In the genomic region with DNA sequence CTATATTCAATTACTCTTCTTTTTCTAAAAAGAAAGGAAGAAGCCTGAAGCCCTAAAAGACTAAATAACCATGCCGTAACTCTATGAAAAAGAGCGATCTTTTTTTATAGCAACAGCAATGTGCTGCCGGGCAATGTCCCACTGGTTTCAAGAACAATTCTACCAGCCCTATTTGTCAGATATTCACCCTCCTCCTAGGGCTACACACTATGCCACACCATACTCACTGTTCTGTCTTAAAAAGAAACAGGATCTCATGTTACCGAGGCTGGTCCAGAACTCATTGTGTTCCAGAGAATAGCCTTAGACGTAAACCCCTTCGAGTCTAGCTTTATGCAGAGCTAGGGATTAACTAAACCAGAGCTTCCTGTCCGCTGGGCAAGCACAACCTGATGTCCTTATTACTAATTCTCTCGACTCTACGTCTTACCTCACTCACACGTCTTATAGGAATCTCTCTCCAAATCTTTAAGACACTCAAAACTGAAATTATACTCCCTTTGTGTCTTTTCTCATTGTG, we compare ENCODE assay signal across 8 mouse cellular contexts. TPM values are rescaled to one million over a fixed set of nuclear protein-coding genes. Genes with fewer than 3 reads are reported as not detected.
A peak's percentile ranks its signal among the peaks of the same experiment; 100 is the strongest.
DNase-seq lines count a peak whose midpoint lies in the region; ATAC-seq and TF ChIP-seq lines count a peak whose summit lies in the region.

No protein-coding gene starts in this region.

- no peaks in the 10 kb centered on the region for H3K27me3 ChIP-seq in heart, embryonic 11.5 days (ENCODE audit: control insufficient read depth, insufficient read depth, low read length)
- H3K27me3 ChIP-seq in G1E (ENCODE audit: insufficient read depth, low read length), result no peaks in the 10 kb centered on the region
- no peaks in the 10 kb centered on the region for H3K27me3 ChIP-seq in forebrain, embryonic 14.5 days (replicated peaks; ENCODE audit: control insufficient read depth, insufficient read depth, low read length)

- H3K9ac ChIP-seq in heart, embryonic 11.5 days (ENCODE audit: low read depth, low read length), result peak overlapping the region; percentile 82
- peak overlapping the region; percentile 78 for H3K9ac ChIP-seq in forebrain, embryonic 14.5 days (ENCODE audit: low read length)

- WGBS in heart, embryonic 11.5 days (ENCODE audit: insufficient replicate concordance), result 15% methylated on average over 10 of the region's 10 CpGs
- WGBS in forebrain, embryonic 14.5 days, result 5% methylated on average over 10 of the region's 10 CpGs

- H3K4me3 ChIP-seq in heart, embryonic 11.5 days (ENCODE audit: low read depth, low read length), result peak overlapping the region; percentile 57
- H3K4me3 ChIP-seq in G1E (ENCODE audit: low read depth, low read length), result peak overlapping the region; percentile 85
- peak overlapping the region; percentile 71 for H3K4me3 ChIP-seq in forebrain, embryonic 14.5 days (ENCODE audit: low read depth, low read length)

- no peaks in the 10 kb centered on the region for H3K36me3 ChIP-seq in heart, embryonic 11.5 days (ENCODE audit: control insufficient read depth, insufficient read depth, low read length)
- H3K36me3 ChIP-seq in G1E (replicated peaks), result peaks cover 26% of the 10 kb centered on the region
- H3K36me3 ChIP-seq in forebrain, embryonic 14.5 days (ENCODE audit: control insufficient read depth, insufficient read depth, low read length), result 0 out of 2 replicates have a peak, but pooled peaks cover 4% of the 10 kb centered on the region

- peak overlapping the region; percentile 85; the same call in 1 of the 2 replicates for H3K27ac ChIP-seq in heart, embryonic 11.5 days (ENCODE audit: low read depth, low read length)
- no peak overlapping the region for H3K27ac ChIP-seq in forebrain, embryonic 14.5 days (ENCODE audit: low read depth, low read length)

- no peaks in the 10 kb centered on the region; the same call in 1 of the 2 replicates for H3K9me3 ChIP-seq in heart, embryonic 11.5 days (replicated peaks; ENCODE audit: control insufficient read depth, low read length)
- H3K9me3 ChIP-seq in G1E (replicated peaks), result peaks cover 13% of the 10 kb centered on the region
- H3K9me3 ChIP-seq in forebrain, embryonic 14.5 days (replicated peaks; ENCODE audit: control insufficient read depth, low read length), result no peaks in the 10 kb centered on the region

- peaks cover 13% of the 10 kb centered on the region for H3K4me1 ChIP-seq in heart, embryonic 11.5 days (ENCODE audit: control insufficient read depth, insufficient read depth, low read length)
- peaks cover 28% of the 10 kb centered on the region for H3K4me1 ChIP-seq in G1E (ENCODE audit: insufficient read depth, low read depth, low read length)
- H3K4me1 ChIP-seq in forebrain, embryonic 14.5 days (ENCODE audit: control insufficient read depth, insufficient read depth, low read length), result peaks cover 9% of the 10 kb centered on the region

- H3K4me2 ChIP-seq in heart, embryonic 11.5 days, result peak overlapping the region; percentile 80
- peak overlapping the region; percentile 74 for H3K4me2 ChIP-seq in forebrain, embryonic 14.5 days (ENCODE audit: low read length)

- no peak for ATAC-seq in heart, embryonic 11.5 days (replicated peaks; ENCODE audit: insufficient number of reproducible peaks, low FRiP score, low TSS enrichment)
- no peak for ATAC-seq in G1E (ENCODE audit: extremely low read depth, insufficient number of reproducible peaks, low FRiP score, poor library complexity, severe bottlenecking)
- no peak for ATAC-seq in forebrain, embryonic 14.5 days
- ATAC-seq in megakaryocyte, adult 5-6 weeks (ENCODE audit: poor library complexity, severe bottlenecking), result peak; percentile 4; the same call in 1 of the 2 replicates

- TF ChIP-seq CTCF in G1E (IDR thresholded peaks at IDR 0.05; ENCODE audit: low read depth, low read length), result no peak

- no peak for DNase-seq in heart, adult 8-10 months (ENCODE audit: low spot score)
- DNase-seq in G1E (ENCODE audit: low spot score), result no peak
- DNase-seq in forebrain, embryonic 14.5 days (ENCODE audit: low spot score), result peak; percentile 10
- DNase-seq in thymus, postnatal 0 days (ENCODE audit: low spot score), result no peak
- no peak for DNase-seq in yolk sac, embryonic 10.5 days (ENCODE audit: low spot score)
- DNase-seq in cerebellum, adult 8-10 months, result no peak

RNA-seq across cellular contexts. Expression of a gene that starts 1.0 kb away (rescaled TPM):
- polyA plus RNA-seq in heart, embryonic 11.5 days (2014; fragmentation: Nextera tagmentation; extraction: Ambion mirVana), result 17.7 and 19.9 TPM in 2 replicates
- total RNA-seq in heart, adult 8-10 months (2022), result 100 to 1,000 TPM in 2 of 4 experiments, 10 to 100 TPM in 2; 78.6 to 124 (median 104) TPM
- total RNA-seq in G1E (2014; fragmentation: Nextera tagmentation) (55.9 and 58.5 TPM in 2 replicates), G1E (2017) (39.1 and 48.7 TPM in 2 replicates)
- 17.8 and 26.4 TPM in 2 replicates for polyA plus RNA-seq in G1E (2012)
- polyA plus RNA-seq in forebrain, embryonic 14.5 days (2014; fragmentation: Nextera tagmentation; extraction: Ambion mirVana), result 7.4 TPM in 2 replicates
- total RNA-seq in megakaryocyte, adult 5-6 weeks (2015), result 8.5 and 8.7 TPM in 2 replicates
- 14.4 and 14.8 TPM in 2 replicates for total RNA-seq in megakaryocyte, adult 5-6 weeks (2017)
- 15.7 and 17.6 TPM in 2 replicates for polyA plus RNA-seq in thymus, postnatal 0 days (2015; fragmentation: Nextera tagmentation; extraction: Ambion mirVana)
